Mouse (Mus musculus): ENCODE results near the gene Rfx3.

Rfx3 gene

GRCm38 (mm10) chr19:27905172-27905571, 105.8 kb downstream of the Rfx3 start:
- no peak for DNase-seq

DNA sequence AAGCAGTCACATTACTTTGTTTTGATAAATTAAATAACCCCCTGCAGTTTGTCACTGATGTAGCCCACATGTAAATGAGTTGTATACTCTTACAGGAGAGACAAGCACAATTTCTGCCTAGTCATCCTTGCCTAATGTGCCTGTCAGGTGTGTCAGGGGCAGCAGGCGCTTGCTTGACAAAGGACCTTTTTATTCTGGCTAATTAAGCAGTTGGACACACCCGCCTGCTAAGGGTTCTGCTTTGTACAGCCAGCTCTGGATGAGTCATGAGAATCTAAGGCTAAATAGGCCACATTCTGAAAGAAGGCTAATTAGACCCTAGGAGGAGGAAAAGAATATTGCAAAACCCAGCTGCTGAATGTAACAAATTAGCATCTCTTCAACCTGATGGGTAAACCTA, 106.3 kb downstream of the Rfx3 start:
- peak in 1 of 2 experiments; percentile 7 for DNase-seq

- no peak for DNase-seq
These were observed 106.8 kb downstream of the Rfx3 start for GRCm38 (mm10) chr19:27904209-27904608.

- no peak for DNase-seq
These were observed 108.4 kb downstream of the Rfx3 start for GRCm38 (mm10) chr19:27902601-27903000.

DNA sequence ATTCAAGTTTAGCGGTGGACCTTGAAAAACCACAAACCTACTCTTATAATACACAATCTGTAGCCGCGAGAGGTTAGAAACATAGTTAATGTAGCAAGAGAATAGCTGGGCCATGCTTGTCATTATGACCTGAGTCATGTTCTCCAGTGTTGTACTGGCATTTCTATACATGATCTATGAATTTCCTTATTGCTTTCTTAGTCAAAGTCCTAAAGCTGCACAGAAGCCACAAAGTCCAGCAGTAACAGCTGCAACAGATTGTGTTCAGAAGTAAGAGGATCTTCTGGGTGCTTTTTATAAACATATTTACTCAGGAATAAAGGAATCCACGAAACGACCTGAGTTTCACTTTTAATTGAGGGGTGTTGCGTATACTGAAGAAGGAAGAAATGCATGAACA, 109.3 kb downstream of the Rfx3 start:
- no peak for DNase-seq

DNA sequence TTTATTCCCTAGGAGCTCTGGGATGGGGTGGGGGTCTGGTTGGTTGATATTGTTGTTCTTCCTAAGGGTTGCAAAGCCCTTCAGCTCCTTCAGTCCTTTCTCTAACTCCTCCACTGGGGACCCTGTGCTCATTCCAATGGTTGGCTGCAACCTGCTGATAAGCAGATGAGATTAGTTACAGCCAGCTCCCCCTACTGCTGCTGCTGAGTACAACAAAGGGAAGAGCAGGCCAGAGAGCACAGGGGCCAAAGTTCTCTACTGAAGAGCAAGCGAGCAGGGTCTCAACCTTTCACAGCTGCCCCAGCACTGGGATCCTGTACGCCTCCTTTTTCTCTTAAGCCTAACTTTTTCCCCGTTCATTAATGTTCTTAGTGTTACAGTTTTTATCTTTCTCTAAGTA, 126.4 kb downstream of the Rfx3 start:
- DNase-seq: no peak

DNA sequence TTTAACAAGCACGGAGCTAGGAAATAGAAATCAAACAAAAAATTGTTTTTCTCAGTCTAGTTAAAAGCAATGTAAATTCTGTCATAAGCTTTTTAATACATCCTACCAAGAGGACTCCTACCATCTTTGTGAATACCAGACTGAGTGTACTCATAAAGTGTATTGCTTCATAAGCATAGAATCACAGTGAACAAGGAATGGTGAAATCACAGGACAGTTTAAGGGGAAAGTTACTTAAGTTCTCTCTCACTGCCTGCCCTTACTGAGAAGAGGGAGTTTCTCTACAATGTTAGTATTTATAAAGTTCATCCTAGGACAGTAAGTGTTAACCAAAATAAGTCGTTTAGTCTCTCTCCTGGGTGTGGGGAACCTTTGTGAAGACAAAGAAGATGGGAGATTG, 133.5 kb downstream of the Rfx3 start:
- no peak for DNase-seq

DNA sequence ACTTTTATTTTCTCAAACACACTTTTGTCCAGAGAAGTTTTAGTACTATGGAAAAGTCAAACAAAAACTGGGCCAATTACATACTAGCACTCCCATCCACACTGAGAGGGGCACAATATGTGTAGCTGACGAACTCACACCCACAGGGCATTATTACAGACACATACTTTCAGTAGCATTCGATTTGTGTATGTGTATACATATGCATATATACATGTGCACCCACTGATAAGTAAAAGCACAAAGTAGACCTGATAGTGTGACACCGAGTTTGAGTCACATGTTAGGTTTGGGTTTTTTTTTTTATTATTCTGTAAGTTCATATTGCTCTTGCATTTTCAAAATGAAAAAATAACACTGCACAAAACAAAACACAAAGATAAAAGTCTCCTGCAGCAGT, 140.2 kb downstream of the Rfx3 start:
- no peak for DNase-seq

- DNase-seq: no peak
These were observed 151.3 kb downstream of the Rfx3 start for GRCm38 (mm10) chr19:27859641-27860040.

DNA sequence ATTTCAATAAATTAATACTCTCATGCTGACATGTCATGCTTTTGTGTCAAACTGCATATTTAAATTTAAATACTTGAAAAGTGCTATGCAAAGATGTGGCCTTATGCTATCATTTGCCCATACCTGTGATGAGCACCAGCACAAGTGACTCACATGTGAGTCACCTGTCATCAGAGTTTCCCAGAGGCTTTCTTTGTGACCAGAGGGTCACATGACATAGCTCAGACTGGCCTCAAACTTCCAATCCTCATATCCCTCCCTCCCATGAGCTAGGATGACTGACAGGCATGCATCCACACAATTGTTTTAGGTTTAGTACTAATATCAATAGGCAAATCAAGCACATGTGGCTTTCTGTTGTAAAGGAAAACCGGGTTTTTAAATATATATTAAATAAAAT, 162.0 kb downstream of the Rfx3 start:
- no peak for DNase-seq

DNA sequence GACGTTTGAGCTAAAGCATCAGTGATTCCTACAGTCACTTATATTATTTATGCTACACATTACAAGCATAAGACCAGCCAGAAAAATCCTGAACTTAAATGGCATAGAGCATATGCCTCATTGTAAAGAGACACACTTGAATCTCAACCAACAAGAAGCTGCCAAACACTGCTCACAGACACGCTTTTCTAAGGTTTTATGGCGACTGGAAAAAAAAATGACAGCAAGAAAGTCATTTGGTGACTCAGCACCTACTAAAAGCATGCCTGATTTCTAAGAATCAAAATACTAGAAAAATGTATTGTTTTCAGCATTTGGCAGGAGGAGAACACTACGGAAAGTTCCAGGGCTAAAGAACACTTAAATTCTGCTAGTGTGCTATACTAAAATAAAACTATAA, 163.9 kb downstream of the Rfx3 start:
- no peak for DNase-seq

DNA sequence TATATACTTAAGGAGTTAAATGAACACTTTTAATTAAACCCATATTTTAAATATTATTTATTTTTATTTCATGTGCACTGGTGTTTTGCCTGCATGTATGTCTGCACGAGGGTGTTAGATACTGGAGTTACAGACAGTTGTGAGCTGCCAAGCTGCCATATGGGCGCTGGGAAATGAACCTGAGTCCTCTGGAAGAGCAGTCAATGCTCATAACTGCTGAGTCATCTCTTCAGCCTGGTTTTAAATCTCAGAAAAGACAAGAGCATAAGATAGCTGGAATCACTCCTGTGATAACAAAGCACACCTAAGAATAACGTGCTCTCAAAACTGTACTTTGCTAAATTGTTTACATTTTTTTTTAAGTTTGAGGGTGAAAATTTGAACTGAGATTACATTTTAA, 172.3 kb downstream of the Rfx3 start:
- no peak for DNase-seq

- DNase-seq: no peak
These were observed 172.9 kb downstream of the Rfx3 start for GRCm38 (mm10) chr19:27838041-27838440.

- DNase-seq: no peak
These were observed 178.5 kb downstream of the Rfx3 start for GRCm38 (mm10) chr19:27832448-27832847.

DNA sequence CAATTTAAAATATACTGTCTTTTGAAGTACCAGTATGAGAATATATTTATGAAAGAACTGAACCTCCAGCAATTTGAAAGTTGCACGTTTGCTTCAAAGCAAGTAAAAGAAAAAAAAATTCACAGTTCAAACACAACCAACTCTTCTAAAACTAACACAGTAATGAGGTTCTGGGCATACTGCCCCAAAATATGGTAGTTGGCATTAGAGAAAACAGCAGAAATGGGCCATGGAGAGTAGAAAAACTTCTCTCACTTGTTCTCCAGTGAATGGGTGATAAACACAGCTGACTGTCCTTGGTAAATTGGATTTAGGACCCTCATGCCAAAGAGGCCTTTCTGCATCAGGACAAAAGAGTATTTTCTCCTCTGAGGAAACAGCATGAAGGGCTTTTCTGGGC, 182.7 kb downstream of the Rfx3 start:
- DNase-seq: no peak

DNA sequence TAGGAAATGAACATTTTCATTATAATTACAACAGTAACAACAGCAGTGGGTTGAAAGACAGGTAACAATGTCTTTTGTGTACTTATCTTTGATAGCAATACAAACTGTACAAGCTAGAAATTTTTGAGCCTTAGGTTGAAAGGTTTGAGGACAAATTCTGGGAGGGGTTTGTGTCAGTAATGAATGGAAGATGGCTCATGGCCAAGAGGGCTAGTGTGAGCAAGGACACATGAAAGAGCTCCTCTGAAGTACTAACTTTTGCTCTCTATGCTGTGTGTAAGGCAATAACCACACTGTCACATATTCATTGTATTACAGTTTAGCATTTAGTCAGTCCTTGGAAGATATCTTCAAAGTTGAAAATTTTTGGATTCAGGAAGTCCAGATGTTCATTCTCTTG, 193.3 kb downstream of the Rfx3 start:
- no peak for DNase-seq

DNA sequence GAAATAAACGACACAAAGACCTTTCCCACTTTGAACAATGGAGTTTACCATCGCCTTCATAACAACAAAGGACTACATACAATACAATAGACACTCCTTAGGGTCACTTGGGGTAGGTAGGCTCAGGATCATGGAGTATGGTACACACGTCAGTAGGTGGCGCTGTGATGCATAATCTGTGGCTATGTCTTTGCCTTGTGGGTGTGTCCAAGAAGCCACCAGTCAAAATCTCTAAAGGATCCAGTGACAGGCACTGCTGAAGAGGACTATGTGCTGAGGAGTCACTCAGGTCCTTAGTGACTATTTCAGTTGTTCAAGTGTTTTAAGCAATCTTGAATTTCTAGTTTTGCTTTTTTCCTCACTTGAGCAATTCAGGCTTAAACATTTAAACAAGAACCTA, 230.9 kb downstream of the Rfx3 start:
- DNase-seq: peak; percentile 20 to 28

DNA sequence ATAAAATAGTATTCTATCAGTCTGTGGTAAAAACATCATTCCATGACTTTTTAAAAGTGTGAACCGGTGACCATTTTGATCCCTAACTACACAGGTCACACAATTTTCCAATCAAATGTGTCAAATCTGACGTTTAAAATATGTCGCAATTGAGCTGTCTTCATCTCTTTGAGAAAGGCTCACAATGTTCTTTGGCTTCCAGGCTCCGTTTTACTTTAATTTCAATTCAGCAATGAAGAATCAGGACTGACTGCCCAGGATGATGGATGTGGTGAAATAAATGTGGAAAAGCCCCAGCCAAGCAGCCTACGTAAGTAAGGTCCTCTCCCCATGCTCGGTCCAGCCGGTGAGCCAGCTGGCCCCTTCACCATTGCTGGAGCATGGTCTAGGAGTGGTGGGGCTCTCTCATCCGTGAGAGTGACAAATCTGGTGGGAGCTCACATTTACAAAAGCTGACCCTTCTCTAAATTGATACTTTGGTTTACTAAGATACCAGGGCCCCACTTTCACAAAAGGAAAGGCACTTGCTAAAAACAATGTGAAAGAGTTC, 240.2 kb downstream of the Rfx3 start:
- peak; percentile 4 to 13 for DNase-seq

- no peak for DNase-seq
These were observed 242.5 kb downstream of the Rfx3 start for GRCm38 (mm10) chr19:27768444-27768843.

GRCm38 (mm10) chr19:27760309-27760708, 250.7 kb downstream of the Rfx3 start:
- no peak for DNase-seq

DNA sequence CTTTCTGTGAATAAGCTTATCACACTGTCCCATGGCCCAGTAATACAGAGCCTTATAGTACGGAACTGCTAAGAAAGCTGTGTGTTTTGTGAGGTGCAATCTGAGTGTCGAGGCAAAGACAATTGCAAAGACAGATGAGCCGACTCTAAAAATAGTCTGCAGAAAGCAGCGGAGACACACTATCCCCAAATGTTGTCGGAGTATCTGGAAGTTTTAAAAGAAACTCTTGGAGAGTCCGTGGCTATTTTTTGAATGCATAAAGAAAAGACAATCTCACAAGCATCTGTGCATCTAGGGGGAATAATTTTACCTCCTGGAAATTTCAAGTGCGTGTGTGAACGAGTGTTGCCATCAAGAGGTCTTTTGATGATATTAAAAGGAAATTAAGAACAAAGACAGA, 251.6 kb downstream of the Rfx3 start:
- no peak for DNase-seq

GRCm38 (mm10) chr19:27747301-27747700, 263.7 kb downstream of the Rfx3 start:
- DNase-seq: no peak

- DNase-seq: no peak
These were observed 272.1 kb downstream of the Rfx3 start for GRCm38 (mm10) chr19:27738908-27739307.

- DNase-seq: no peak
These were observed 274.4 kb downstream of the Rfx3 start for GRCm38 (mm10) chr19:27736571-27736970.

GRCm38 (mm10) chr19:27718931-27719330, 292.0 kb downstream of the Rfx3 start:
- DNase-seq: no peak

GRCm38 (mm10) chr19:27716274-27716673, 294.7 kb downstream of the Rfx3 start:
- no peak for DNase-seq

Measured in lung, adult 18-20 months (tissue).